Mouse (Mus musculus) midbrain, embryonic 13.5 days (tissue): Measurements from ENCODE around the gene Ptprr. TPM values are rescaled to one million over a fixed set of nuclear protein-coding genes. Genes with fewer than 3 reads are reported as not detected.
A peak's percentile ranks its signal among the peaks of the same experiment; 100 is the strongest.

Source experiments
- ATAC-seq: fragments of 200-750 bp; cut with Nextera tagmentation; 2 replicates; pipeline ENCODE4 v1.8.0; 2017; ENCODE audit warnings: mild to moderate bottlenecking, moderate TSS enrichment, moderate library complexity
- H3K27ac ChIP-seq: fragments of 300-500 bp; sonication (generic); 2 replicates; pipeline ENCODE4 v1.5.1; 2015; ENCODE audit warnings: inconsistent platforms, mild to moderate bottlenecking, moderate library complexity
- H3K27me3 ChIP-seq: fragments of 300-500 bp; sonication (generic); 2 replicates; pipeline ENCODE4 v1.6.1; 2015; ENCODE audit warnings: mild to moderate bottlenecking, inconsistent platforms
- H3K36me3 ChIP-seq: fragments of 300-500 bp; sonication (generic); 2 replicates; pipeline ENCODE4 v1.6.1; 2015; ENCODE audit warnings: mild to moderate bottlenecking, inconsistent platforms
- H3K4me1 ChIP-seq: fragments of 300-500 bp; sonication (generic); replicated peaks from 2 replicates; pipeline ENCODE4 v1.6.1; 2015; ENCODE audit warnings: inconsistent platforms
- H3K4me2 ChIP-seq: fragments of 300-500 bp; sonication (generic); replicated peaks from 2 replicates; pipeline ENCODE4 v1.6.1; 2015; ENCODE audit warnings: moderate library complexity, mild to moderate bottlenecking, inconsistent platforms
- H3K4me3 ChIP-seq: fragments of 300-500 bp; sonication (generic); replicated peaks from 2 replicates; pipeline ENCODE4 v1.5.1; 2015; ENCODE audit warnings: mild to moderate bottlenecking, inconsistent platforms
- H3K9ac ChIP-seq: fragments of 300-500 bp; sonication (generic); replicated peaks from 2 replicates; pipeline ENCODE4 v1.6.1; 2015; ENCODE audit warnings: mild to moderate bottlenecking, inconsistent platforms
- H3K9me3 ChIP-seq: fragments of 300-500 bp; sonication (generic); 2 replicates; pipeline ENCODE4 v1.6.1; 2016; ENCODE audit warnings: mild to moderate bottlenecking, inconsistent platforms
- WGBS: fragments of 180-500 bp; shearing (Covaris S2); methylation state at CpG from one replicate; pipeline ENCODE4 v1.1.7; 2015; 5-methylcytosine and 5-hydroxymethylcytosine counted together
- polyA plus RNA-seq: library from polyadenylated mRNA; unstranded; fragments of >200 nt; fragmentation: Nextera tagmentation; extraction: Ambion mirVana; gene quantifications from 2 replicates; pipeline ENCODE4 v1.2.1, GENCODE M21; 2015

The Ptprr gene
- 7.6 and 9.0 TPM in 2 replicates for polyA plus RNA-seq

GRCm38 (mm10) chr10:116017845-116018479 lies at the start of gene Ptprr:
Gene Ptprr (plus strand): TSS chr10:116018213.
- 0% methylated on average over 19 of the region's 19 CpGs for WGBS

GRCm38 (mm10) chr10:115976345-115976744 lies 41.7 kb upstream of the Ptprr start:
- Histone ChIP-seq H3K27me3 (no peaks in the 10 kb centered on the region), H3K27ac (no peak overlapping the region), H3K9me3 (no peaks in the 10 kb centered on the region), H3K4me2 (no peak overlapping the region), H3K4me3 (no peak overlapping the region), H3K4me1 (no peaks in the 10 kb centered on the region), H3K36me3 (no peaks in the 10 kb centered on the region), H3K9ac (no peak overlapping the region)
- ATAC-seq: no peak
- 63% methylated on average over 7 of the region's 7 CpGs for WGBS

More at GRCm38 (mm10) chr10:116017845-116018479, at the start of gene Ptprr:
- H3K4me2 ChIP-seq: peak within 1 kb of the TSS; percentile 86
- peak; percentile 99 for ATAC-seq
- H3K9ac ChIP-seq: peak within 1 kb of the TSS; percentile 73
- H3K4me3 ChIP-seq: peak within 1 kb of the TSS; percentile 67
- no peaks in the 10 kb centered on the region for H3K27me3 ChIP-seq
- H3K9me3 ChIP-seq: no peaks in the 10 kb centered on the region
- H3K4me1 ChIP-seq: peaks cover 18% of the 10 kb centered on the region
- H3K36me3 ChIP-seq: no peaks in the 10 kb centered on the region
- peak within 1 kb of the TSS; percentile 68 for H3K27ac ChIP-seq

GRCm38 (mm10) chr10:115978992-115979391 lies 39.0 kb upstream of the Ptprr start:
- WGBS: 71% methylated on average over 7 of the region's 7 CpGs
- Histone ChIP-seq H3K4me3 (no peak overlapping the region), H3K9ac (no peak overlapping the region), H3K27ac (no peak overlapping the region), H3K9me3 (no peaks in the 10 kb centered on the region), H3K4me1 (no peaks in the 10 kb centered on the region), H3K36me3 (no peaks in the 10 kb centered on the region), H3K4me2 (no peak overlapping the region), H3K27me3 (no peaks in the 10 kb centered on the region)
- ATAC-seq: no peak

DNA sequence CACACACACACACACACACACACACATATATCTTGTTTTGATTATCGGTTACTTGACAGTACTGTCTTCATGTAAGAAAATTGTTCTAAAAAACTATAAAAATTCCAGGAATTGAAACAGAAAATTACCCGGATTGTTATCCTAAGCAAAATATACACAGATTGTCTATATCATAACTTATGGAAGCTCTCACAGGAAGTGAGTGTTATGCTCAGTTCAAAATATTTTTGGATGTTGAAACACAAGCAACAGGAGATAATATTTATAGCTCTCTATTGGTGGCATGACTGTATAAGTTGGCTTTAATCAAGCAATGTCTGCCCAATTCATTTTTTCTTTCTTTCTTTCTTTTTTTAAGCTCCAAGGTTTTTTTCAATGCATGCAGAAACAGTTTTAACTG lies 38.0 kb upstream of the Ptprr start:
- Histone ChIP-seq H3K9ac (no peak overlapping the region), H3K27ac (no peak overlapping the region), H3K4me1 (no peaks in the 10 kb centered on the region), H3K27me3 (no peaks in the 10 kb centered on the region), H3K9me3 (no peaks in the 10 kb centered on the region), H3K36me3 (no peaks in the 10 kb centered on the region), H3K4me2 (no peak overlapping the region), H3K4me3 (no peak overlapping the region)
- 91% methylated on average over 2 of the region's 2 CpGs for WGBS
- no peak for ATAC-seq

- no peak for ATAC-seq
- no peak overlapping the region for H3K4me3 ChIP-seq
- H3K9me3 ChIP-seq: no peaks in the 10 kb centered on the region
- no peaks in the 10 kb centered on the region for H3K4me1 ChIP-seq
- 52% methylated on average over 6 of the region's 6 CpGs for WGBS
- no peaks in the 10 kb centered on the region for H3K36me3 ChIP-seq
- H3K4me2 ChIP-seq: no peak overlapping the region
- no peak overlapping the region for H3K27ac ChIP-seq
- no peaks in the 10 kb centered on the region for H3K27me3 ChIP-seq
- H3K9ac ChIP-seq: no peak overlapping the region
Measured at GRCm38 (mm10) chr10:115984308-115984707, 33.7 kb upstream of the Ptprr start.

DNA sequence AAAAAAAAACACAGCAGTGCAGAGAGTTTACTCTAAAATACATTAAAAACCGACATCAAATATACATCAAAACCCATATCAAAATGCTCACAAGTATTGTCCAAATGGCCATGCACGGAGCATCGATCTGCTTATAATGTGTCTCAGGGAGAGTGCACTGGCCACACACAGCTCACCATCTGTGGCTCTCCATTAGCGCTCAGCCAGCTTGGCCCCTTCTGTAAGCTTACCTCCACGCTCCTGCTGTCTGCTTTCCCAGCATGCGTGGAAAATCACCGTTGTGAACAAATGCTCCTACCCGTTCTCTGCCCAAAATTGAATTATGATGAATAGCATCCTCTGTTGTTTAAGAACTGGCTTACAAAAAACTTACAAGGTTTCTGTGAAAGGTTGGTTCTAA lies 16.2 kb upstream of the Ptprr start:
- Histone ChIP-seq H3K27ac (no peak overlapping the region), H3K4me1 (no peaks in the 10 kb centered on the region), H3K27me3 (no peaks in the 10 kb centered on the region), H3K4me3 (no peak overlapping the region), H3K36me3 (no peaks in the 10 kb centered on the region), H3K4me2 (no peak overlapping the region), H3K9ac (no peak overlapping the region), H3K9me3 (no peaks in the 10 kb centered on the region)
- WGBS: 63% methylated on average over 8 of the region's 8 CpGs
- no peak for ATAC-seq

GRCm38 (mm10) chr10:116006675-116007074 lies 11.3 kb upstream of the Ptprr start:
- no peak overlapping the region for H3K4me3 ChIP-seq
- no peaks in the 10 kb centered on the region for H3K27me3 ChIP-seq
- no peaks in the 10 kb centered on the region for H3K36me3 ChIP-seq
- H3K4me2 ChIP-seq: no peak overlapping the region
- ATAC-seq: no peak; the same call in 1 of the 2 replicates
- no peaks in the 10 kb centered on the region for H3K9me3 ChIP-seq
- WGBS: 61% methylated on average over 6 of the region's 6 CpGs
- no peaks in the 10 kb centered on the region for H3K4me1 ChIP-seq
- H3K9ac ChIP-seq: no peak overlapping the region
- H3K27ac ChIP-seq: no peak overlapping the region

- Histone ChIP-seq H3K4me1 (peaks cover 18% of the 10 kb centered on the region), H3K9me3 (no peaks in the 10 kb centered on the region), H3K4me2 (peak overlapping the region; percentile 86), H3K27ac (peak overlapping the region; percentile 68), H3K36me3 (no peaks in the 10 kb centered on the region), H3K27me3 (no peaks in the 10 kb centered on the region), H3K9ac (peak overlapping the region; percentile 73), H3K4me3 (peak overlapping the region; percentile 67)
- under 1% methylated on average over 17 of the region's 17 CpGs for WGBS
- peak; percentile 84 for ATAC-seq
Measured at GRCm38 (mm10) chr10:116018480-116018891, 473 bp downstream of the Ptprr start.

DNA sequence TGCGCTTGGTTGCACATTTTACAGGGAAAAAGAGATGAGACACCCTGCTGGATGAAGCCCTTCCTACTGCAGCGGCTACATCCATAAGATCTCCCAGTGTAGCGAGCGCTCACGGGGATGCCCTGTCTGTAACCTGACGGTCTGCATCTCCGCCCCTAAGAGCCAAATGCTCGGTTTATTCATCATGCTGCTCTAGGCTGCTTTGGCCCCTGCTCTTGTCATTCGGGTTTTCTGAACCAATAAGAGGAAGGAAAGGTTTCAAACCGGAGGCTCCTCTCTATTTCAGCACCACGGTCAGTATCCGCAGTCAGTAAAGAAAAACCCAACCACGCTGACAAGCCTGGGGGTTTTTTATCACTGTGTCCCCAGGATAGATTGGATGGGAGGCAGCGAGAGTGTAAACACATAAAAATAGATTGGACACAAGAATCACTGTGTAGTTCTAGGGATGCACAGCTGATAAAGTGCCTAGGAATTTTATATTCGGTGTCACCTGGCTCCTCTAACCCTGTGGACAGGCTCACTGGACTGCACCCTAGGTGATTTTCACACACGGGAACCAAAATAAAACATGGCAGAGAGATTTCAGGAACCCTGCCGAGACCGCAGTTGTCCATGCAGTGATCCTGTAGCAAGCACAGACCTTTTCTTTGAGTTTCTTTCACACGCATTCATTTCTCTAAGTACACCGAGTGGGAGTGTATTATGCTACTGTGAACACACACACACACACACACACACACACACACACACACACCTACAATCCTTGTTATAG lies 1.3 kb downstream of the Ptprr start:
- Histone ChIP-seq H3K4me1 (peaks cover 18% of the 10 kb centered on the region), H3K27me3 (no peaks in the 10 kb centered on the region), H3K27ac (peak overlapping the region; percentile 68), H3K36me3 (no peaks in the 10 kb centered on the region), H3K4me3 (peak overlapping the region; percentile 67), H3K9ac (peak overlapping the region; percentile 73), H3K4me2 (peak overlapping the region; percentile 86), H3K9me3 (no peaks in the 10 kb centered on the region)
- WGBS: 5% methylated on average over 20 of the region's 20 CpGs
- peak; percentile 37 for ATAC-seq

- Histone ChIP-seq H3K9ac (no peak overlapping the region), H3K4me2 (no peak overlapping the region), H3K27me3 (no peaks in the 10 kb centered on the region), H3K4me1 (peaks cover 18% of the 10 kb centered on the region), H3K4me3 (no peak overlapping the region), H3K9me3 (no peaks in the 10 kb centered on the region), H3K36me3 (no peaks in the 10 kb centered on the region), H3K27ac (no peak overlapping the region)
- ATAC-seq: no peak
- 62% methylated on average over 3 of the region's 3 CpGs for WGBS
Measured at GRCm38 (mm10) chr10:116021081-116021480, 3.1 kb downstream of the Ptprr start.

DNA sequence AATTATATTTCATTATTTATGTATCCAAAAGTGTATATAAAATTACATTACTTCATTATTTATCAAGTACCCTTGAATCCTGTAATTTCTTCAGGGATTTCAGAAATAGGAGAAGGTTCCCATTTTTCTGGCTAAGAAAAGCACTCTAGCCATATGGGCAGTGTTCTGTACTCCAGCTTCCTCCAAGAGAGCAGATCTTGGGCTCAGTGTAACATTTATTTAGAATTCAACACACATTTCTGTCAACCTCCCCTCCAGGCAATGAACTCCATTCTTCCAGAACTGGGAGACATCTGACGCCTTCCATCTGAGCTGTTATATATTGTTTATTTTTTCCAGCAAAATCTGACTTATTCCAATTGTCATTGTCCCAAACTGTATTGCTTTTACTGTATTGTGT lies 20.1 kb downstream of the Ptprr start:
- H3K27me3 ChIP-seq: no peaks in the 10 kb centered on the region
- H3K4me2 ChIP-seq: no peak overlapping the region
- H3K9ac ChIP-seq: no peak overlapping the region
- no peak overlapping the region for H3K27ac ChIP-seq
- no peaks in the 10 kb centered on the region for H3K4me1 ChIP-seq
- H3K9me3 ChIP-seq: peaks cover 3% of the 10 kb centered on the region; the same call in 1 of the 2 replicates
- H3K4me3 ChIP-seq: no peak overlapping the region
- 85% methylated on average over 1 of the region's 1 CpGs for WGBS
- ATAC-seq: no peak
- no peaks in the 10 kb centered on the region for H3K36me3 ChIP-seq

DNA sequence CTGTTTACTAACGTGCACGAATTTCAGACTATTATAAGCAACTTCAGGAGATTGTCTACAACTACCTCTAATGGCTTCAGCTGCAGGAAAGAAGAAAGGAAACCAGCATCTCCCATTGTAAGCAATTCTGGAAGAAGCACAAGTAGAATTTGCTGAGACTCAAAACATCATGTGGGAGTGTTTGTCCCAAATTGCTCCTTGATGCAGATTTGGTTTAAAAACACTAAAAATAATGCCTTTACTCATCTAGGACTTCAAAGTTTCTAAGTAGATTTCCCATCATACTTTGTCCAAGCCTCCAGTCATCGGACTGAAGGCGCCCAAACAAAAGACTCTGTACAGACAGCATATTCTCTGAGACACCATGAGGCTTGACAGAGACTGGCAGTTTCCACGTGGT lies 57.9 kb downstream of the Ptprr start:
- WGBS: 88% methylated on average over 5 of the region's 5 CpGs

More for the DNA sequence above, 57.9 kb downstream of the Ptprr start:
- Histone ChIP-seq H3K27me3 (no peaks in the 10 kb centered on the region), H3K36me3 (no peaks in the 10 kb centered on the region), H3K4me3 (no peak overlapping the region), H3K4me2 (no peak overlapping the region), H3K9me3 (no peaks in the 10 kb centered on the region), H3K4me1 (no peaks in the 10 kb centered on the region), H3K9ac (no peak overlapping the region), H3K27ac (no peak overlapping the region)
- ATAC-seq: no peak
